Mouse (Mus musculus): Measurements from ENCODE around the gene Sertad4. TPM values are rescaled to one million over a fixed set of nuclear protein-coding genes. Genes with fewer than 3 reads are reported as not detected.

Sertad4 gene
- total and polyA plus RNA-seq, 2 experiments from 2014 or later = 4.0 to 5.0 TPM

GRCm38 (mm10) chr1:192822652-192823525, 32.7 kb downstream of the Sertad4 start:
- DNase-seq (ENCODE audit: low spot score) (peak; percentile 80), ATAC-seq (ENCODE audit: insufficient read depth, low read depth) (peak; percentile 89)
- Histone ChIP-seq H3K9me3 (replicated peaks; ENCODE audit: control insufficient read depth, low read length) (no peaks in the 10 kb centered on the region), H3K27ac (ENCODE audit: low read depth) (peak overlapping the region; percentile 76), H3K9ac (replicated peaks; ENCODE audit: low read depth, low read length) (no peak overlapping the region), H3K4me3 (ENCODE audit: low read depth, low read length) (no peak overlapping the region), H3K27me3 (ENCODE audit: control insufficient read depth, insufficient read depth, low read length) (no peaks in the 10 kb centered on the region), H3K4me2 (ENCODE audit: low read depth, low read length) (peak overlapping the region; percentile 22; the same call in 1 of the 2 replicates), H3K36me3 (replicated peaks; ENCODE audit: control insufficient read depth, insufficient read depth, low read length) (no peaks in the 10 kb centered on the region), H3K4me1 (ENCODE audit: control insufficient read depth, insufficient read depth) (0 out of 2 replicates have a peak, but pooled peaks cover 3% of the 10 kb centered on the region)
- 27% methylated on average over 13 of the region's 13 CpGs for WGBS
- TF ChIP-seq CTCF (IDR thresholded peaks at IDR 0.05; ENCODE audit: low read depth) (no peak), EP300 (IDR thresholded peaks at IDR 0.05; ENCODE audit: low read depth) (0 out of 2 replicates have a peak, but pooled peaks have one; percentile 44)

- 66% methylated on average over 1 of the region's 1 CpGs for WGBS
- no peak for TF ChIP-seq EP300 (IDR thresholded peaks at IDR 0.05; ENCODE audit: low read depth)
- no peak for TF ChIP-seq CTCF (IDR thresholded peaks at IDR 0.05; ENCODE audit: low read depth)
- ATAC-seq (ENCODE audit: insufficient read depth, low read depth) = no peak
- Histone ChIP-seq H3K9me3 (replicated peaks; ENCODE audit: control insufficient read depth, low read length) (no peaks in the 10 kb centered on the region), H3K9ac (replicated peaks; ENCODE audit: low read depth, low read length) (no peak overlapping the region), H3K27me3 (ENCODE audit: control insufficient read depth, insufficient read depth, low read length) (no peaks in the 10 kb centered on the region), H3K4me3 (ENCODE audit: low read depth, low read length) (no peak overlapping the region), H3K4me1 (ENCODE audit: control insufficient read depth, insufficient read depth) (0 out of 2 replicates have a peak, but pooled peaks cover 3% of the 10 kb centered on the region), H3K36me3 (replicated peaks; ENCODE audit: control insufficient read depth, insufficient read depth, low read length) (no peaks in the 10 kb centered on the region), H3K4me2 (ENCODE audit: low read depth, low read length) (peak overlapping the region; percentile 22; the same call in 1 of the 2 replicates), H3K27ac (ENCODE audit: low read depth) (peak overlapping the region; percentile 76)
- DNase-seq (ENCODE audit: low spot score) = no peak
Observed at GRCm38 (mm10) chr1:192822309-192822651, 33.3 kb downstream of the Sertad4 start.

GRCm38 (mm10) chr1:192818334-192818733, 37.2 kb downstream of the Sertad4 start:
- Histone ChIP-seq H3K4me1 (ENCODE audit: control insufficient read depth, insufficient read depth) (0 out of 2 replicates have a peak, but pooled peaks cover under 1% of the 10 kb centered on the region), H3K4me3 (ENCODE audit: low read depth, low read length) (no peak overlapping the region), H3K36me3 (replicated peaks; ENCODE audit: control insufficient read depth, insufficient read depth, low read length) (no peaks in the 10 kb centered on the region), H3K9ac (replicated peaks; ENCODE audit: low read depth, low read length) (no peak overlapping the region), H3K27me3 (ENCODE audit: control insufficient read depth, insufficient read depth, low read length) (no peaks in the 10 kb centered on the region), H3K9me3 (replicated peaks; ENCODE audit: control insufficient read depth, low read length) (no peaks in the 10 kb centered on the region), H3K4me2 (ENCODE audit: low read depth, low read length) (no peak overlapping the region), H3K27ac (ENCODE audit: low read depth) (no peak overlapping the region)
- DNase-seq (ENCODE audit: low spot score) = no peak
- 80% methylated on average over 5 of the region's 5 CpGs for WGBS
- no peak for ATAC-seq (ENCODE audit: insufficient read depth, low read depth)
- TF ChIP-seq EP300 (IDR thresholded peaks at IDR 0.05; ENCODE audit: low read depth) (no peak), CTCF (IDR thresholded peaks at IDR 0.05; ENCODE audit: low read depth) (no peak)

- no peaks in the 10 kb centered on the region for H3K4me1 ChIP-seq (ENCODE audit: control insufficient read depth, insufficient read depth)
Observed at GRCm38 (mm10) chr1:192815789-192816188, 39.8 kb downstream of the Sertad4 start.

GRCm38 (mm10) chr1:192814700-192815099, 40.9 kb downstream of the Sertad4 start:
- H3K4me3 ChIP-seq (ENCODE audit: low read depth, low read length) = no peak overlapping the region
- H3K4me2 ChIP-seq (ENCODE audit: low read depth, low read length) = no peak overlapping the region
- DNase-seq (ENCODE audit: low spot score) = no peak
- no peak overlapping the region for H3K9ac ChIP-seq (replicated peaks; ENCODE audit: low read depth, low read length)
- H3K9me3 ChIP-seq (replicated peaks; ENCODE audit: control insufficient read depth, low read length) = no peaks in the 10 kb centered on the region
- no peak overlapping the region for H3K27ac ChIP-seq (ENCODE audit: low read depth)
- no peaks in the 10 kb centered on the region for H3K27me3 ChIP-seq (ENCODE audit: control insufficient read depth, insufficient read depth, low read length)
- no peaks in the 10 kb centered on the region for H3K36me3 ChIP-seq (replicated peaks; ENCODE audit: control insufficient read depth, insufficient read depth, low read length)
- TF ChIP-seq EP300 (IDR thresholded peaks at IDR 0.05; ENCODE audit: low read depth) = no peak
- TF ChIP-seq CTCF (IDR thresholded peaks at IDR 0.05; ENCODE audit: low read depth) = no peak
- no peak for ATAC-seq (ENCODE audit: insufficient read depth, low read depth)
- 54% methylated on average over 3 of the region's 3 CpGs for WGBS
- H3K4me1 ChIP-seq (ENCODE audit: control insufficient read depth, insufficient read depth) = no peaks in the 10 kb centered on the region

More at GRCm38 (mm10) chr1:192815789-192816188, 39.8 kb downstream of the Sertad4 start:
- TF ChIP-seq EP300 (IDR thresholded peaks at IDR 0.05; ENCODE audit: low read depth) (no peak), CTCF (IDR thresholded peaks at IDR 0.05; ENCODE audit: low read depth) (no peak)
- H3K9me3 ChIP-seq (replicated peaks; ENCODE audit: control insufficient read depth, low read length) = no peaks in the 10 kb centered on the region
- H3K27me3 ChIP-seq (ENCODE audit: control insufficient read depth, insufficient read depth, low read length) = no peaks in the 10 kb centered on the region
- H3K4me3 ChIP-seq (ENCODE audit: low read depth, low read length) = no peak overlapping the region
- H3K27ac ChIP-seq (ENCODE audit: low read depth) = no peak overlapping the region
- no peak overlapping the region for H3K4me2 ChIP-seq (ENCODE audit: low read depth, low read length)
- H3K36me3 ChIP-seq (replicated peaks; ENCODE audit: control insufficient read depth, insufficient read depth, low read length) = no peaks in the 10 kb centered on the region
- DNase-seq (ENCODE audit: low spot score) (no peak), ATAC-seq (ENCODE audit: insufficient read depth, low read depth) (no peak)
- 54% methylated on average over 2 of the region's 2 CpGs for WGBS
- no peak overlapping the region for H3K9ac ChIP-seq (replicated peaks; ENCODE audit: low read depth, low read length)

Measured in heart, postnatal 0 days (tissue).